Mouse (Mus musculus): Measurements from ENCODE around the gene Acad10. TPM values are rescaled to one million over a fixed set of nuclear protein-coding genes. Genes with fewer than 3 reads are reported as not detected.

The Acad10 gene
- polyA plus RNA-seq, 1 experiment from 2014 or later, result 4.7 TPM

DNA sequence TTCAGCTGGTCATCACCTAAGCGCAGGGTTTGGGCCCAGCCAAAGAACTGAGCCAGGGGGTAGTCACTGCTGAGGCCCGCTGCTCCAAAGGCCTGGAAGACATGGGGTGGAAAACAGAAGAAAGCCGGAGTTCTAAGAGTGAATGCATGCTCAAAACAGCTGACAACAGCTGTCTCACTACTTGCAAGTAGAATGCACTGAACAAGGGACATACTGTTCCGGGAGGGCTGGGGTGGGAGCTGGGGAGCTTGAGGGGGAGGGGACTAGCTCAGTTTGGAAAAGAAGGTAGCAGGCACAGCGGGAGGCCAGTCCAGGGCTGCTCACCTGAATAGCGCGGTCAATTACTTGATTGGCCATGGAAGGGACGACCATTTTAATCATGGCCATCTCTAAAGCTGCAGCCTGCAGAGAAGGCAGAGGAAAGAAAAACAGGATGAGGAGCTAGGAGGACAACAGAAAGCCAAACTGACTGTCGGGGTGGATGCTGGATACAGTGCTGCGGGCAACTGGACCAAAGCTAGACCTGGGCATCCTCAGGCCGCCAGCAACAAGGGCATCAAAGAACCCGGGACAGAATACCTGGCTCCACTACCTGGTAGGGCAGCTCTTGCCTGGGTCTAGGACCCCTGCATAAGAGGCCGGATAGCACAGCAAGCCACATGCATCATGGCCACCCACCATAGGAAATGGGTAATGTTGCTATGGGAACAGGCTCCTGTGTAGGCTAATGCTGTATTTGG is 61.3 kb downstream of the Acad10 start:
- H3K27me3 ChIP-seq (replicated peaks; ENCODE audit: control insufficient read depth, insufficient read depth, low read length), result no peaks in the 10 kb centered on the region
- H3K9me3 ChIP-seq (ENCODE audit: control insufficient read depth, low read length), result no peaks in the 10 kb centered on the region
- peaks cover 7% of the 10 kb centered on the region; the same call in 1 of the 2 replicates for H3K4me1 ChIP-seq (replicated peaks; ENCODE audit: control insufficient read depth, insufficient read depth, low read length)
- no peak for DNase-seq (ENCODE audit: low spot score)
- no peaks in the 10 kb centered on the region for H3K36me3 ChIP-seq (ENCODE audit: control insufficient read depth, insufficient read depth, low read length)
- H3K27ac ChIP-seq (ENCODE audit: low read depth), result peak overlapping the region; percentile 24
- no peak overlapping the region for H3K4me3 ChIP-seq (ENCODE audit: low read depth, low read length)
- no peak overlapping the region for H3K4me2 ChIP-seq (ENCODE audit: low read length)
- WGBS, result 75% methylated on average over 13 of the region's 13 CpGs
- no peak overlapping the region for H3K9ac ChIP-seq (ENCODE audit: low read length)
- no peak for ATAC-seq (replicated peaks; ENCODE audit: low FRiP score, low TSS enrichment, low read depth)

DNA sequence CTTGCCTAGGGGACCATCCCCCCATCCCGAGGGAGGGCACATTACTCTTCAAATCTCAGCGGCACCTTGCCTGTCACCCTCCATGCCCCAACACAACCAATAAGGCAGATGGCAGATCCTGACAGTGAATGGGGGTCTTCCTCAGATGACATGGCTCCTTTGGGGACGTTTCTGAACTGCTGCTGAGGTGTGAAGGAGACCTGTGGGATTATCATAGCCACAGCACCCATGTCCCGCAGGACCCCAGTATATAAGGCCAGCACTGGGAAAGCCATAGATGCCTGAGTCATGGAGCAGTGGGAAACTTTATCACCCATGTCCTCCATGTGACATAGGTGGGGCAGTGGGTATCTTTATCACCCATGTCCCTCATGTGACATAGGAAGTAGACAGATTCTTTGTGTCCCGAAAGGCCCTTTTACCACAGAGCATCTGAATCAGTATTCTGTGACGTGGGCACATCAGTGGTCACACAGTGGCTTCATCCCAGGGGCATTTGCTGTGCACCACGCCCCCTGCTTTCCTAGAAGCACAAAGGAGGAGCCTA is 62.2 kb downstream of the Acad10 start:
- Histone ChIP-seq H3K27ac (ENCODE audit: low read depth) (peak overlapping the region; percentile 24), H3K9me3 (ENCODE audit: control insufficient read depth, low read length) (no peaks in the 10 kb centered on the region), H3K9ac (ENCODE audit: low read length) (no peak overlapping the region), H3K4me3 (ENCODE audit: low read depth, low read length) (no peak overlapping the region), H3K4me1 (replicated peaks; ENCODE audit: control insufficient read depth, insufficient read depth, low read length) (peaks cover 11% of the 10 kb centered on the region; the same call in 1 of the 2 replicates), H3K4me2 (ENCODE audit: low read length) (no peak overlapping the region), H3K27me3 (replicated peaks; ENCODE audit: control insufficient read depth, insufficient read depth, low read length) (no peaks in the 10 kb centered on the region), H3K36me3 (ENCODE audit: control insufficient read depth, insufficient read depth, low read length) (no peaks in the 10 kb centered on the region)
- WGBS, result 81% methylated on average over 7 of the region's 7 CpGs
- ATAC-seq (replicated peaks; ENCODE audit: low FRiP score, low TSS enrichment, low read depth) (no peak), DNase-seq (ENCODE audit: low spot score) (no peak)

DNA sequence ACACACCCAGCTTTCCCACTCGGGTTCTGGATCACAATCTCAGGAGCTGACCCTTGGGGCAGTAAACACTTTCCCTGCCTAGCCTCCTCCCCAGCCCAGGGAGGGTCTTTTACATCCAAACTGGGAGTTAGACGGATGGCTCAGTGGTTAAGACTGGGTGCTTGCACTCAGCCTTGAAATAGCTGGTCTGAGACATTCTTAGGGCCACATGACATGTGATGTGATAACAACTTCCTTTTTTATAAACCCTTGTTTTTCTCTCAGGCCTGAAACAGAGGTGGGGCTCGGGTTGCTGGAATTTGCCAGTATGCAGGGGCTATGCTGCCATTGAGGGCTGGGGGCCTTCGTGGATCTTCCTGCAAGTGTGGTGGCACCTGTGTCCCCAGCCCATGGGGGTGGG is 63.0 kb downstream of the Acad10 start:
- WGBS, result 64% methylated on average over 4 of the region's 4 CpGs

DNA sequence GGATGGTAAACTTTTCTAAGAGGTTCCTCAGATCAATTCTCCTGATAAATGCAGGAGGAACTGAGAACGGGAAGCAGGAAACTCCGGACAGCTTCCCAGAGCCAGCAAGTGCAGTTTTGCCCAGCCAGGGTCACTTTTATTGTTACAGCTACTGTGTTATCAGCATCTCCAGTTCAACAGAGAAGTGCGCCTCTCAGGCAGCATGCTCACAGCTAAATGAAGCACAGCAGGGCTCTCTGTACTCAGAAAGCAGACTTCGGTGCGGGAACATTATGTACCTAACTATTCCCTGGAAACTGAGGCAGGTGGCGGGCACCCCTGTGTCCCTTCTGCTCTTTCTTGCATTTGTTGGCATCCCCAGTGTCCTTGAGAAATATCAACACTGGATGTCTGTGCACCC is 64.1 kb downstream of the Acad10 start:
- Histone ChIP-seq H3K27ac (ENCODE audit: low read depth) (no peak overlapping the region), H3K27me3 (replicated peaks; ENCODE audit: control insufficient read depth, insufficient read depth, low read length) (no peaks in the 10 kb centered on the region)
- no peak for DNase-seq (ENCODE audit: low spot score)

More for the DNA sequence above, 63.0 kb downstream of the Acad10 start:
- Histone ChIP-seq H3K4me3 (ENCODE audit: low read depth, low read length) (no peak overlapping the region), H3K27me3 (replicated peaks; ENCODE audit: control insufficient read depth, insufficient read depth, low read length) (no peaks in the 10 kb centered on the region), H3K4me2 (ENCODE audit: low read length) (no peak overlapping the region), H3K9ac (ENCODE audit: low read length) (no peak overlapping the region), H3K4me1 (replicated peaks; ENCODE audit: control insufficient read depth, insufficient read depth, low read length) (peaks cover 11% of the 10 kb centered on the region), H3K27ac (ENCODE audit: low read depth) (no peak overlapping the region), H3K9me3 (ENCODE audit: control insufficient read depth, low read length) (no peaks in the 10 kb centered on the region), H3K36me3 (ENCODE audit: control insufficient read depth, insufficient read depth, low read length) (no peaks in the 10 kb centered on the region)
- no peak for DNase-seq (ENCODE audit: low spot score)
- no peak for ATAC-seq (replicated peaks; ENCODE audit: low FRiP score, low TSS enrichment, low read depth)

DNA sequence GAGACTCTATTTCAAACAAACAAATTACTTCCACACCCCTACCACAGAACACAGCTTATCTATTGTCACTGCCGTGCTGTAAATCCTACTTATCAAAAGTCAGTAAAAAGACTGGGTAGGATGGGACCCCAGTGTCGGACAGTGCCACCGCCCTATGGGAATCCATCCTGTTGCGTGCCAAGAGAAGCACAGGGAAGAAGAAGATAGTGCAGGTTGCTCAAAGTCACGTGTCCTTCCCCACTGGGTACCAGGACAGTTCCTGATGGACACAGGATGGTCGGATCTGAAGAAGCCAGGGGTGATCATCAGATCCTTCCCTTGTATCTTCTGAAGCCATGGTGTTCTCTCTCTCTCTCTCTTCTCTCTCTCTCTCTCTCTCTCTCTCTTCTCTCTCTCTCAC is 64.6 kb downstream of the Acad10 start:
- WGBS, result 76% methylated on average over 6 of the region's 6 CpGs
- H3K4me1 ChIP-seq (replicated peaks; ENCODE audit: control insufficient read depth, insufficient read depth, low read length), result peaks cover 12% of the 10 kb centered on the region
- H3K9me3 ChIP-seq (ENCODE audit: control insufficient read depth, low read length), result no peaks in the 10 kb centered on the region
- no peak overlapping the region for H3K27ac ChIP-seq (ENCODE audit: low read depth)
- H3K36me3 ChIP-seq (ENCODE audit: control insufficient read depth, insufficient read depth, low read length), result no peaks in the 10 kb centered on the region
- no peak overlapping the region for H3K4me3 ChIP-seq (ENCODE audit: low read depth, low read length)
- no peak for ATAC-seq (replicated peaks; ENCODE audit: low FRiP score, low TSS enrichment, low read depth)
- H3K27me3 ChIP-seq (replicated peaks; ENCODE audit: control insufficient read depth, insufficient read depth, low read length), result no peaks in the 10 kb centered on the region
- no peak overlapping the region for H3K4me2 ChIP-seq (ENCODE audit: low read length)
- no peak overlapping the region for H3K9ac ChIP-seq (ENCODE audit: low read length)
- DNase-seq (ENCODE audit: low spot score), result no peak

More for the DNA sequence above, 64.1 kb downstream of the Acad10 start:
- ATAC-seq (replicated peaks; ENCODE audit: low FRiP score, low TSS enrichment, low read depth), result no peak
- no peak overlapping the region for H3K4me3 ChIP-seq (ENCODE audit: low read depth, low read length)
- peaks cover 12% of the 10 kb centered on the region for H3K4me1 ChIP-seq (replicated peaks; ENCODE audit: control insufficient read depth, insufficient read depth, low read length)
- no peak overlapping the region for H3K4me2 ChIP-seq (ENCODE audit: low read length)
- H3K9ac ChIP-seq (ENCODE audit: low read length), result no peak overlapping the region
- H3K36me3 ChIP-seq (ENCODE audit: control insufficient read depth, insufficient read depth, low read length), result no peaks in the 10 kb centered on the region
- H3K9me3 ChIP-seq (ENCODE audit: control insufficient read depth, low read length), result no peaks in the 10 kb centered on the region
- WGBS, result 72% methylated on average over 6 of the region's 6 CpGs

DNA sequence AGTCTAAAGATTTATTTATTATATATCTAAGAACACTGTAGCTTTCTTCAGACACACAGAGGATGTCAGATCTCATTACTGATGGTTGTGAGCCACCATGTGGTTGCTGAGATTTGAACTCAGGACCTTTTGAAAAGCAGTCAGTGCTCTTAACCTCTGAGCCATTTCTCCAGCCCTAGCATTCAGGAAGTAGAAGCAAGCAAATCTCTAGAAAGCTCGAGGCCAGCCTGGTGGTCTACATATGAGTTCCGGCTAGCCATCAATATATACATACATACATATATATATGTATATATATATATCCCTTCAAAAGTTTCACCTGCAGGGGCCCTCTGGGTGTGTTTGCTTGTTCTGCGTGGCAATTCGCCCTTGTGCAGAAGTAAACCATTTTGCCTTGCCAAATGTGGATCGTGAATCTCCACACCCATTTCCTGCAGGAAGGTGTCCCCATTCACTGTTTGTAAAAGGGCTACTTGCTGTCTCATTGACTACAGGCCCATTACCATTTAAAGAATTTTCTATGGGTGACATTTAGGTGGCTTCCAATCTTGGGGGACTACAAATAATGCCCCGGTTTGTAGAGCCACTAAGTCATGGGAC is 65.5 kb downstream of the Acad10 start:
- Histone ChIP-seq H3K27me3 (replicated peaks; ENCODE audit: control insufficient read depth, insufficient read depth, low read length) (no peaks in the 10 kb centered on the region), H3K4me2 (ENCODE audit: low read length) (no peak overlapping the region)
- ATAC-seq (replicated peaks; ENCODE audit: low FRiP score, low TSS enrichment, low read depth), result no peak

DNA sequence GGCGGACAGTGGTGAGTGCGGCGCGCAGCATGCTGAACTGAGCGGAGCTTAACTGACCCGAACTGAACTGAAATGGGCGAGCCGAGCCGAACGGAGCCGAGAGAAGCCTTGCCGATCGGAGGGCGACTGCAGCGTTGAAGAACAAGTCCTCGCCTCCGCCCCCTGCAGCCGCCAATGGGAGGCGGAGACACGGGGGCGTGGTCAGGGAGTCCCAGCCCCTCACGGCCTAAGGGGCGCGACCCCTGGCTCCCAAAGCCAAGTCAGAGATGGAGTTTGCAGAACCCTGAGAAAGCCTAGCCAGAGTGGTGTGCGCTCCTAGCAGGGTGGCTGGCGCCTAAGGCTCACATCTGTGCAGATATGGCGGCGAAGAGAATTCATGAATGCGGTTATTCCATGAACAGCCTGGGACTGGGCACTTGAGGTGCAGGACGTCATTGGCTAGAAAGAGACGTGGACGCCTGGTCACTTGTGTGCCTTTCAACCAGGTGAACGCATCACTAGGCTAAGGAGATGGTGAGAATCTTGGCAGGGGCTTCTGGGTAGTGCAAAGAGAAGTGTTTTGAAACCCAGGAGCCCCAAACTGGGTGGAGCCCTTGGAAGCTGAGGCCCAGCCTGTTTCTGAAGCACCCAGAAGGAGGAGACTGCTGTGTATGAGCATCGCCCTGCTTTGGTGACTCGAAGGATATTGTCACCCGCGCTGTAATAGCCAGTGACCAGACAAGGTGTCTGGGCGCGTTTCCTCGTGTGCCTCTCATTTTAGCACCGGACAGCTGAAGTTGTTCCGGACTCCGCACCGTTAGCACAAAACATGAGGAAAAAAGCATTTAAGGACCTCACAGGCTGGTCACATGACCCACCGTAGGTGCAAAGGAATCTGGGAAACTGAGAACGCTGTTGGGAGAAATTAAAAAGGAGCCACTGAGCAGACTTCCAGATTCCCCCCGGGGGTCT is 66.6 kb downstream of the Acad10 start, which contains the start of gene Aldh2:
Gene Aldh2, minus strand, starts transcription at position 374 of the 951 bp plus-strand sequence.
- Histone ChIP-seq H3K9me3 (ENCODE audit: control insufficient read depth, low read length) (no peaks in the 10 kb centered on the region), H3K4me2 (ENCODE audit: low read length) (peak within 1 kb of the TSS; percentile 88), H3K9ac (ENCODE audit: low read length) (peak within 1 kb of the TSS; percentile 76), H3K36me3 (ENCODE audit: control insufficient read depth, insufficient read depth, low read length) (no peaks in the 10 kb centered on the region), H3K4me1 (replicated peaks; ENCODE audit: control insufficient read depth, insufficient read depth, low read length) (peaks cover 12% of the 10 kb centered on the region), H3K4me3 (ENCODE audit: low read depth, low read length) (peak within 1 kb of the TSS; percentile 68), H3K27ac (ENCODE audit: low read depth) (peak within 1 kb of the TSS; percentile 35), H3K27me3 (replicated peaks; ENCODE audit: control insufficient read depth, insufficient read depth, low read length) (no peaks in the 10 kb centered on the region)
- ATAC-seq (replicated peaks; ENCODE audit: low FRiP score, low TSS enrichment, low read depth), result peak; percentile 78
- peak; percentile 89 for DNase-seq (ENCODE audit: low spot score)
- WGBS, result 3% methylated on average over 47 of the region's 47 CpGs

More for the DNA sequence above, 65.5 kb downstream of the Acad10 start:
- Histone ChIP-seq H3K4me3 (ENCODE audit: low read depth, low read length) (no peak overlapping the region), H3K4me1 (replicated peaks; ENCODE audit: control insufficient read depth, insufficient read depth, low read length) (peaks cover 12% of the 10 kb centered on the region), H3K36me3 (ENCODE audit: control insufficient read depth, insufficient read depth, low read length) (no peaks in the 10 kb centered on the region), H3K9ac (ENCODE audit: low read length) (no peak overlapping the region), H3K9me3 (ENCODE audit: control insufficient read depth, low read length) (no peaks in the 10 kb centered on the region), H3K27ac (ENCODE audit: low read depth) (no peak overlapping the region)
- DNase-seq (ENCODE audit: low spot score), result no peak
- WGBS, result 82% methylated on average over 6 of the region's 6 CpGs

DNA sequence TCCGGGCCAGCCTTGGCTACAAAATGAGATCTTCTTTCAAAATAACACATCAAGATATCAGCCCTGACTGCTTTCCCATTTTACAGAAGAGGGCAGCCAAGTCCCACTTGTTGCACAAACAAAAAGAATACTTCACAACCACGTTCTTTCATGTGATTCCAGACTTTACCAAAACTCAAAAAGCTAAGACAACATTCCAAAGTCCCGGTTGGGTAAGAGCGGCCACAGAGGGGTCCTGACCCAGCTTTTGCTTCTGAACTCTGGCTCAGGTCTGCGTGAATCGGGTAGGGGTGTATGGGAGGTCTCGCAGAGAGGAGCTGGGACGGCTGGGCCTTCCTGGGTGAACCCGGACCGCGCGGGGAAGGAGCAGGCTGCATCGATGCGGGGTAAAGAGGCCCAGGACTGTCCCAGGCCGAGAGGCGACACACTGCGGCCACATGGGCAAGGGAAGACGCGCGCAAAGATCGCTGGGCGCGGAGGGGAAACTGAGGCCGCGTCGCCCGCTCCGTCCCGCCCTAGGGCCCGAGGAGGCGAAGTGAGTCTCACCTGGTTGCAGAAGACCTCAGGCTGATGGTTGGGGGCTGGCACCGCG is 67.4 kb downstream of the Acad10 start:
- no peaks in the 10 kb centered on the region for H3K36me3 ChIP-seq (ENCODE audit: control insufficient read depth, insufficient read depth, low read length)
- no peaks in the 10 kb centered on the region for H3K9me3 ChIP-seq (ENCODE audit: control insufficient read depth, low read length)
- 4% methylated on average over 33 of the region's 33 CpGs for WGBS
- no peaks in the 10 kb centered on the region for H3K27me3 ChIP-seq (replicated peaks; ENCODE audit: control insufficient read depth, insufficient read depth, low read length)
- DNase-seq (ENCODE audit: low spot score) (peak; percentile 69), ATAC-seq (replicated peaks; ENCODE audit: low FRiP score, low TSS enrichment, low read depth) (peak; percentile 38)
- peak overlapping the region; percentile 35; the same call in 1 of the 2 replicates for H3K27ac ChIP-seq (ENCODE audit: low read depth)
- peaks cover 12% of the 10 kb centered on the region for H3K4me1 ChIP-seq (replicated peaks; ENCODE audit: control insufficient read depth, insufficient read depth, low read length)
- peak overlapping the region; percentile 88 for H3K4me2 ChIP-seq (ENCODE audit: low read length)
- H3K4me3 ChIP-seq (ENCODE audit: low read depth, low read length), result peak overlapping the region; percentile 68
- peak overlapping the region; percentile 76 for H3K9ac ChIP-seq (ENCODE audit: low read length)
